Mouse (Mus musculus): Measurements from ENCODE around the gene Sp6. TPM values are rescaled to one million over a fixed set of nuclear protein-coding genes. Genes with fewer than 3 reads are reported as not detected.

The Sp6 gene
- polyA plus RNA-seq, 1 experiment: 1.4 TPM

- TF ChIP-seq POLR2A (IDR thresholded peaks at IDR 0.05; ENCODE audit: borderline replicate concordance, insufficient read depth, low read length) (no peak), CTCF (IDR thresholded peaks at IDR 0.05; ENCODE audit: borderline replicate concordance, insufficient read depth, low read depth, low read length) (no peak)
- Histone ChIP-seq H3K27ac (ENCODE audit: insufficient read depth, low read length) (no peak overlapping the region), H3K4me1 (ENCODE audit: control insufficient read depth, insufficient read depth, low read length) (no peaks in the 10 kb centered on the region), H3K27me3 (ENCODE audit: control insufficient read depth, insufficient read depth, low read length) (no peaks in the 10 kb centered on the region), H3K4me3 (replicated peaks; ENCODE audit: insufficient read depth, low read depth, low read length) (no peak overlapping the region)
- no peak for DNase-seq
- WGBS: 91% methylated on average over 15 of the region's 15 CpGs
These were observed 17.1 kb upstream of the Sp6 start for GRCm38 (mm10) chr11:96995836-96996772.

- WGBS: 25% methylated on average over 17 of the region's 17 CpGs
- peak overlapping the region; percentile 13; the same call in 1 of the 2 replicates for H3K27ac ChIP-seq (ENCODE audit: insufficient read depth, low read length)
- H3K27me3 ChIP-seq (ENCODE audit: control insufficient read depth, insufficient read depth, low read length): no peaks in the 10 kb centered on the region
- no peaks in the 10 kb centered on the region for H3K4me1 ChIP-seq (ENCODE audit: control insufficient read depth, insufficient read depth, low read length)
- peak overlapping the region; percentile 32 for H3K4me3 ChIP-seq (replicated peaks; ENCODE audit: insufficient read depth, low read depth, low read length)
- DNase-seq: no peak
- no peak for TF ChIP-seq CTCF (IDR thresholded peaks at IDR 0.05; ENCODE audit: borderline replicate concordance, insufficient read depth, low read depth, low read length)
- no peak for TF ChIP-seq POLR2A (IDR thresholded peaks at IDR 0.05; ENCODE audit: borderline replicate concordance, insufficient read depth, low read length)
These were observed 16.3 kb upstream of the Sp6 start for GRCm38 (mm10) chr11:96996773-96997379.

GRCm38 (mm10) chr11:96997380-96997956, 15.7 kb upstream of the Sp6 start:
- TF ChIP-seq POLR2A (IDR thresholded peaks at IDR 0.05; ENCODE audit: borderline replicate concordance, insufficient read depth, low read length): 0 out of 2 replicates have a peak, but pooled peaks have one; percentile 15
- no peak for TF ChIP-seq CTCF (IDR thresholded peaks at IDR 0.05; ENCODE audit: borderline replicate concordance, insufficient read depth, low read depth, low read length)
- peak overlapping the region; percentile 13; the same call in 1 of the 2 replicates for H3K27ac ChIP-seq (ENCODE audit: insufficient read depth, low read length)
- H3K4me1 ChIP-seq (ENCODE audit: control insufficient read depth, insufficient read depth, low read length): no peaks in the 10 kb centered on the region
- WGBS: 11% methylated on average over 30 of the region's 30 CpGs
- H3K4me3 ChIP-seq (replicated peaks; ENCODE audit: insufficient read depth, low read depth, low read length): peak overlapping the region; percentile 32
- DNase-seq: peak; percentile 61 to 73
- H3K27me3 ChIP-seq (ENCODE audit: control insufficient read depth, insufficient read depth, low read length): no peaks in the 10 kb centered on the region

GRCm38 (mm10) chr11:97003170-97003569, 10.0 kb upstream of the Sp6 start:
- Histone ChIP-seq H3K4me3 (replicated peaks; ENCODE audit: insufficient read depth, low read depth, low read length) (no peak overlapping the region), H3K4me1 (ENCODE audit: control insufficient read depth, insufficient read depth, low read length) (no peaks in the 10 kb centered on the region), H3K27me3 (ENCODE audit: control insufficient read depth, insufficient read depth, low read length) (peaks cover 2% of the 10 kb centered on the region), H3K27ac (ENCODE audit: insufficient read depth, low read length) (no peak overlapping the region)
- no peak for TF ChIP-seq CTCF (IDR thresholded peaks at IDR 0.05; ENCODE audit: borderline replicate concordance, insufficient read depth, low read depth, low read length)
- WGBS: 27% methylated on average over 5 of the region's 5 CpGs
- no peak for DNase-seq

GRCm38 (mm10) chr11:97007093-97007794, 6.0 kb upstream of the Sp6 start:
- Histone ChIP-seq H3K27me3 (ENCODE audit: control insufficient read depth, insufficient read depth, low read length) (peaks cover 2% of the 10 kb centered on the region), H3K4me3 (replicated peaks; ENCODE audit: insufficient read depth, low read depth, low read length) (no peak overlapping the region), H3K4me1 (ENCODE audit: control insufficient read depth, insufficient read depth, low read length) (no peaks in the 10 kb centered on the region), H3K27ac (ENCODE audit: insufficient read depth, low read length) (no peak overlapping the region)
- 64% methylated on average over 9 of the region's 9 CpGs for WGBS
- TF ChIP-seq CTCF (IDR thresholded peaks at IDR 0.05; ENCODE audit: borderline replicate concordance, insufficient read depth, low read depth, low read length): no peak
- no peak for TF ChIP-seq POLR2A (IDR thresholded peaks at IDR 0.05; ENCODE audit: borderline replicate concordance, insufficient read depth, low read length)
- DNase-seq: no peak

GRCm38 (mm10) chr11:97009198-97009790, 3.9 kb upstream of the Sp6 start:
- TF ChIP-seq CTCF (IDR thresholded peaks at IDR 0.05; ENCODE audit: borderline replicate concordance, insufficient read depth, low read depth, low read length): no peak
- TF ChIP-seq POLR2A (IDR thresholded peaks at IDR 0.05; ENCODE audit: borderline replicate concordance, insufficient read depth, low read length): no peak
- DNase-seq: no peak
- 67% methylated on average over 8 of the region's 8 CpGs for WGBS

More at GRCm38 (mm10) chr11:97009198-97009790, 3.9 kb upstream of the Sp6 start:
- no peak overlapping the region for H3K27ac ChIP-seq (ENCODE audit: insufficient read depth, low read length)
- no peaks in the 10 kb centered on the region for H3K4me1 ChIP-seq (ENCODE audit: control insufficient read depth, insufficient read depth, low read length)
- peaks cover 2% of the 10 kb centered on the region for H3K27me3 ChIP-seq (ENCODE audit: control insufficient read depth, insufficient read depth, low read length)
- H3K4me3 ChIP-seq (replicated peaks; ENCODE audit: insufficient read depth, low read depth, low read length): no peak overlapping the region

Data from cerebellum, adult 2 months (tissue).